Mouse (Mus musculus): ENCODE results near the gene Dcp1b. TPM values are rescaled to one million over a fixed set of nuclear protein-coding genes. Genes with fewer than 3 reads are reported as not detected.

Gene Dcp1b
- total RNA-seq (2022), result 10 to 100 TPM; 12.6 to 26.1 (median 20.7) TPM

GRCm38 (mm10) chr6:119175078-119175853 lies at the start of gene Dcp1b:
Gene Dcp1b, plus strand, starts transcription at chr6:119175253.
- DNase-seq, result peak; percentile 77

GRCm38 (mm10) chr6:119126991-119127390 lies 48.1 kb upstream of the Dcp1b start:
- DNase-seq, result no peak

- DNase-seq, result no peak
Measured at GRCm38 (mm10) chr6:119128076-119128475, 47.0 kb upstream of the Dcp1b start.

DNA sequence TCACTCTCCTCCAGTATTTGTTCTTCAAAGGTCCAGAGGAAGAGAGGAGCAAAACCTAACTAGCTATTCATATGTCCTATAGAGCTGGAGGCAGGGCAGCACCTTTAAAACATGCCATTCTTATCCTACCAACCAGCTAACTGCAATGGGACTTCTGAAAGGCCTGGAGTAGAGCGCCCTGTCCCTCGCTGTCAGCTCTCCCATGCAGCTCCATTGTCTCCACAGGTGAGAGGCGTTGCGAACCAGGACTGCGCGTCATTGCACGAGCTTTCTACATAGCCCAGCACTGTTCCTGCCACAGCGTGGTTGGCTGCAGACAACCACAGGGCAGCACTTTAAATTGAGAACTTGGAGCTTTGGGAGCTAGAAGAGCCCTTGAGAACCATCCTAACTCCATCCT lies 46.5 kb upstream of the Dcp1b start:
- DNase-seq, result no peak

DNA sequence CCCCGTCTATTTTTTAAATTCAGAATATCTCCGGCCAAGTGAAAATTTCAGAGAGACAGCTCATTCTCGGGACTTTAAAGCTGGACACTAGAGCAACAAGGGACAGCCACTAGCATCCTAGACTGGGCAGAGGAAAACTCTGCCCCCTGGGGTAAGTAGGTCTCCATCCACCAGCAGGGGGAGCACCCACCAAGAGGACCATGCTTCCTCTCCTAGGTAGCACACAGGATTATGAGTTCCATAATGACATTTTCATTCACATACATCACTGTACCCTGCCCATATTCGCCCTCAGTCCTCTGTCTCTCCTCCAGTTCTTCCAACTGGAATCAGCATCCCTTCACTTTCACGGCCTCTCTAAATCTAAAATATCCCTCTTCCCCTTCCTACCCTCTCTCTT lies 45.4 kb upstream of the Dcp1b start:
- peak; percentile 19 for DNase-seq

DNA sequence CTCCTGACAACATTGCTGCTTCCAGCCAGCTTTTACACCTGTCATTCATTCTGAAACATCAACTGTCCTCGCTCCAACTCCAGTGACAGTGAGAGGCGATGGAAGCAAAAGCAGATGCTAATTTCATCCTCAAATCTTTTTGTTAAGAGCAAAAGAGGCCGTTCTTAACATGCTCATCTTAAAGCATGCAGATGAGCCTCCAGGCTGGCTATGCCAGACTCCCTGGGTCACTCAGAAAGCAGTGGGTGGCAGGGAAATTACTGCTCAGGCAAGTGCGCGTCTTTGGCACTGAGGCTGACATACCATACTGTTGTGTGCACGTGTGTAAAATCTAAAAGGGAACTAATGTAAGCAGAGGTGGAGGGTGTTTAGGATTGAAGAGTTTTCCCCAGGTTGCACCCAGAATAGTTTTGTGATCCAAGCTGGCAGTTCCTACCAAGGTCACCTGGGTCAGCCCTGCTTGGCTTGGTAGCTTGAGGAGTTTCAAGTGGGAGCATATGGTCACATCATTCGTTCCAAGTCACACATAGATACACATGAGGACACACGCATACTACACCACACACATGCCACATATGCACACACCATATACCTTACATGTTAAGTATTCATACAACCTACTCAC lies 42.8 kb upstream of the Dcp1b start:
- DNase-seq, result no peak

DNA sequence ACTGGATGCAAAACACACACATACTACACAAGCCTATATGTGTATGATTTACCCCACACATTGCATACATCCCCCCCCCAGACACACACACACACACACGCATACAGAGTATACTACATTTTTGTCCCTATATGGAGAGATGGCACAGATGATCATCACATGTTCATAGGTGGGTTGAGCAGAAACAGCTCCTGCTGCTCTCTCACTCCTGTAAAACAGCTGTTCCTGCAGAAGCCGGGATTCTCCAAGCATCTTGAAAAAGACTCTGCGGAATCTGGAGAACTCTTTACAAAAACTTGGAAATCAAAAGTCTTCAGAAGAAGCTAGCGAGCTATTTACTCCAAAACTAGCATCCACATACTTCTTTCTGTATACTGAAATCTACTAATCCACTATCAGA lies 42.2 kb upstream of the Dcp1b start:
- DNase-seq, result no peak

GRCm38 (mm10) chr6:119137768-119138167 lies 37.3 kb upstream of the Dcp1b start:
- peak; percentile 14 for DNase-seq

- DNase-seq, result no peak
Measured at GRCm38 (mm10) chr6:119139561-119139960, 35.5 kb upstream of the Dcp1b start.

DNA sequence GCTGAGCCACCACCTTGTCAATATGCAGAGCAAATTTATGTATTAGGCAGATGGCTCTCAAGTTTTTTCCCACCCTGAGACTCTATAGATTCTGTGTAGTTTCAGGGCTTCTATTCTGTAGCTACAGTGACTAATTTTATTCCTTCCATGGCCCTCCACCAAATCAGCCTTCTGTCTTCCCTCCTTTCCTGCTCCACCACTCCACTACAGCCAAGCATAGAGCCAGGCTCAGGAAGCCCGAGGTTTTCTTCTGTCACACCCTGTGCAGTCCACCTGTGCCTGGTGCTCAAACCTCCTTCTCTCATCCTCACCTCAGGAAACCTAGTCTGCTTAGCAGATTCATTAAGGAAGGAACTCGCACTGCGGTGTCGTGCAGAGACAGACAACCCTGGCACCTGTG lies 29.9 kb upstream of the Dcp1b start:
- DNase-seq, result no peak

GRCm38 (mm10) chr6:119165677-119166076 lies 9.4 kb upstream of the Dcp1b start:
- DNase-seq, result no peak

GRCm38 (mm10) chr6:119174307-119175074 lies 562 bp upstream of the Dcp1b start:
- no peak for DNase-seq

DNA sequence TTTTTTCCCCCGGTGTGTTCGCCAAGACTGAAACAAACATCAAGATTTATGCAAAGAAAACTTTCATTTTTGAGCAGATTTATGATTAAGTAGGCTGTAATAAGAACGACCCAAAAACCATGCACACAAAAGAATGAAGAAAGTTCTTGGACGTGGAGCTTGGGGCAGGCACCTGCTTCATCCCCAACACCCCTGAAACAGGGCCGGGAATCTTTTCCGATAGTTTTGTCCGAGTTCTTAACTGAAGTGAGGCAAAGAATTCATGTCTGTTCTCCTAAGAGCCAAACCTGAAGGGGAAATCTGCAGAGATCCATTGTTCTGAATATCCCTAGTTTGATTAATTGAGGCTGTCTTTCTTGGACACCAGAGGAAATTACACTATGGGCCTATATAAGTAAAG lies 1.1 kb downstream of the Dcp1b start:
- DNase-seq, result no peak

DNA sequence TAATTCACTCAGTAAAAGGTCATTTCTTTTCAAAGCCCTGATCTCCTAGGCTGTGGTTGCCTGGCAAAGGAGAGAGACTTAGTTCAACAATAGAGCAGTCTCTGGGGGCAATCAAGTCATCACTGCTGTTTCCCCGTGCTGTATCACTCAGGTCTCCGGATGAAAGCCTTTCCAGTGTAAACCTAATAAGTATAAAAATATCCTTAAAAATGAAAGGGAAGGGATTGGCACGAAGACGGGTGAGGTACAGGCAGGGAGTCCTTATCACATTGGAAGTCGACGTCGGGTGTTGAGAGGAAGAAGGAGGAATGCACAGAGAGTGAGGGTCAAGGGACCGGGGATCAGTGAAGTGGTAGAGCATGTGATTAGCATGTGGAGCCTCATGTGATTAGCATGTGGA lies 2.0 kb downstream of the Dcp1b start:
- DNase-seq, result no peak

DNA sequence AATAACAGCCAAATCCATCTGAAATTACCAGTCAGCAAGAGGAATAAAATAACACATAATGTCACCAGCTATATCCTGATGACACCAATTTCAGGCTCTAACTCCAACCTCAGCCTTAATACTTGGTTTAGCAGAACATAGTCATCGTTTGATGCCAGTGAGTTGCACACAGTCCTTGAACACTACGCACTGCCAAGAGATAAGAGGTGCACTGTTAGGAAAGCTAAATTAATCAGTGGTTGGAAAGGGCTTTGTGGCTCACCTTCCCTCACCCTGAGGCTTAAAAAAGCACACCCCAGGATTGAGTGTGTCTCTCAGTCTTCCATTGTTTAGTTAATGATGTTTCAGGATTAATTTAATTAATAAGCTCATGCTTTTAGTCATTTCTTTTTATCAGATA lies 5.1 kb downstream of the Dcp1b start:
- DNase-seq, result peak; percentile 28

DNA sequence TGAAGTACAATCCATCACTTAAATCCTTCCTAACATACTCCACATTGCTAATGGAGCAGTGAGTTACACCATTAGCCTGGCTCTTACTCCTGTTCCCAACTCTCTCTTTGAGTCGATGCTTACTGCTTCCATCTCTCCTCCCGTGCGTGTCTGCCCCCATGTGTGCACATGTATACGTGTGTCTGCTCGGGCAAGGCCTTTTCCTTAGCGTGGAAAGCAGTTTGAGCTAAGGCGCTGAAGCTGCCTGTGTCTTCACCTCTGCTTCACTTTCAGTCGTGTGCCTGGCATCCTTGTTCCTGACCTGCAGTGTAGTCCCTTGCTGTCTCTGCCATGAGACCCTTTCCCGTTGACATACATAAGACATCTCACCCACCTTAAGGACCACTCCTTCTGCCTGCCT lies 7.2 kb downstream of the Dcp1b start:
- DNase-seq, result no peak

DNA sequence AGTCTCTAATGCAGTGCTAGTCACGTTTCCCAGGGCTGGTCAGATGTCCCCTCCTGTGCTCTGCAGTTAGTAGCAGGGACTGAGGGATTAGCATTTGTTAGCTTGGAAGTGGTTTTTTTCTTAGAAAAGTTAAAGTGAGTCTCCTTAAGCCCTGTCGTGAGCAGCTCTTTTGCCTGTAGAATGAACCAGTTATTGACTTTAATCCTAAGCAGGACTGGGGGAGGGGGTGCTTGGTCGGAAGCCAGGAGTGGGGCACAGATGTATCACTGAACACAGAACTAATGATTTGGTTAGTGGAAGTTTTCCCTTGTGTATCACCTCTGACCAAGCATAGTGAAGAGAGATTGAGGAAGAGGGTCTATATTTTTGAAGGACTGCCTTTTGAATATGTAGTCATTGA lies 8.7 kb downstream of the Dcp1b start:
- DNase-seq, result no peak

DNA sequence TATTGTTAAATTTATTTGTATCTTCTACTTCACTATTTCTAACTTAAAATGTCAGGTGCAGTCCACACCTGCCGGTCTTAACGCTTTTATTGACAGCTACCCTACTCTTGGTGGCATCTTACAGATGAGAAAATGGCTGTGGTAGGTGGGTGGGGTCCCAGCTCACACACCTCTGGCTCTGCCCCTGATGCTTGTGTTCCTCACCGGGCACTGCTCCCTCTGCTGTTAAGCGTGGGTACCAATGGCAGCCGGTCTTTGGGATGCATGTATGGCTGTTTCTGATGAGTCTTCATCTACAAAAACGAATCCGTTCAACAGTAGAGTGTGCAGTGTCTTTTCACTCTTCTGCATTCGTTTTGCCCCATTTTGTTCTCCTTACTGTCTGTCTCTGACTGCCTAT lies 11.6 kb downstream of the Dcp1b start:
- DNase-seq, result no peak

DNA sequence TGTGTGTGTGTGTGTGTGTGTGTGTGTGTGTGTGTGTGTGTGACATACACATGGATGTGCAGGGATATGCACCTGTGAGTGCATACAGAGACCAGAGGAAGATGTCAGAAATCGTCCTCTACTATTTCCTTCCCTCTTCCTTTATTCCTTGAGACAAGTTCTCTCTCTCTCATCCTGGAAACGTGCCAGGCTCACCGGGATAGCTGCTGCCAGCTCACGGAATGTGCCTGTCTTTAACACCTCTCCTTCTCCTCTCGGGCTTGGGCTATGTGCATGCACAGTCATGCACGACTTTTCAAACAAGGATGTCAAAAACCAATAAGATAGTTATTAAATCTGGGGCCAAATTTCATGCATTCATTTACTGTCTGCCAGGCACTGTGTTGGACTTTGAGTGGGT lies 12.6 kb downstream of the Dcp1b start:
- DNase-seq, result no peak

- no peak for DNase-seq
Measured at GRCm38 (mm10) chr6:119191478-119191877, 16.4 kb downstream of the Dcp1b start.

- DNase-seq, result no peak
Measured at GRCm38 (mm10) chr6:119193571-119194154, 18.6 kb downstream of the Dcp1b start.

DNA sequence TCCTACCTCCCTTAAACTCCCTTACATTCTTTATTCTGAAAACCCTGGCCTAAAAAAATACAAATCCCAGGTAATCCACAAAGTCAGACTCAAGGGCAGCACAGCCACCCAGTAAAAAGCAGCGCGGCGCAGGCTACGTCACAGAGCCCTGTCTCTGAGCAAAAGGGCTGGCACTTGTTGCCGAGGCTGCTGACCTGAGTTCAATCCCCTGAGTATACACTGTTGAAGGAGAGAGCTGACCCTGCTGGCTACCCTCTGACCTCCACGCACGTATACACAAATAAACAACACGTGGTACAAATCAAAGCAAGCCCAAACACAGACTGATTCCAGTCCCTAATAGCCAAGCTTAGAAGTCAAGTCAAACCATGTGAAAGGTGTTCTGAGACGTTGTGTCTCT lies 19.1 kb downstream of the Dcp1b start:
- no peak for DNase-seq

GRCm38 (mm10) chr6:119194601-119195000 lies 19.5 kb downstream of the Dcp1b start:
- DNase-seq, result no peak

Measured in adrenal gland, adult 8-10 months (tissue).